Mouse (Mus musculus) limb, embryonic 14.5 days (tissue): ENCODE measurements around the gene Rsf1. TPM values are rescaled to one million over a fixed set of nuclear protein-coding genes. Genes with fewer than 3 reads are reported as not detected.

Experiments used
- ATAC-seq: fragments of 200-750 bp; cut with Nextera tagmentation; 2 replicates; pipeline ENCODE4 v1.8.0; 2017; ENCODE audit warnings: low read depth, moderate number of reproducible peaks, moderate TSS enrichment; ENCODE audit not compliant: low FRiP score
- DNase-seq: peaks from one replicate; pipeline ENCODE4 v3.0.0-alpha.2; 2015; ENCODE audit warnings: low spot score
- H3K27ac ChIP-seq: fragments of 300-500 bp; sonication (generic); replicated peaks from 2 replicates; pipeline ENCODE4 v1.5.1; 2014; ENCODE audit warnings: low read depth, mild to moderate bottlenecking, low read length, moderate library complexity, mixed read lengths
- H3K27me3 ChIP-seq: fragments of 300-500 bp; sonication (generic); 2 replicates; pipeline ENCODE4 v1.6.1; 2014; ENCODE audit warnings: low read length, mixed read lengths; ENCODE audit not compliant: control insufficient read depth, insufficient read depth
- H3K36me3 ChIP-seq: fragments of 300-500 bp; sonication (generic); 2 replicates; pipeline ENCODE4 v1.6.1; 2014; ENCODE audit warnings: mild to moderate bottlenecking, low read length, moderate library complexity, mixed read lengths; ENCODE audit not compliant: control insufficient read depth, insufficient read depth
- H3K4me1 ChIP-seq: fragments of 300-500 bp; sonication (generic); 2 replicates; pipeline ENCODE4 v1.6.1; 2014; ENCODE audit warnings: antibody characterized with exemption, low read length, mixed read lengths; ENCODE audit not compliant: control insufficient read depth, insufficient read depth
- H3K4me2 ChIP-seq: fragments of 300-500 bp; sonication (generic); replicated peaks from 2 replicates; pipeline ENCODE4 v1.6.1; 2014; ENCODE audit warnings: low read depth, mild to moderate bottlenecking, low read length, moderate library complexity; ENCODE audit not compliant: severe bottlenecking
- H3K4me3 ChIP-seq: fragments of 300-500 bp; sonication (generic); replicated peaks from 2 replicates; pipeline ENCODE4 v1.5.1; 2014; ENCODE audit warnings: low read length
- H3K9ac ChIP-seq: fragments of 300-500 bp; sonication (generic); 2 replicates; pipeline ENCODE4 v1.6.1; 2014; ENCODE audit warnings: mild to moderate bottlenecking, low read depth, low read length, moderate library complexity; ENCODE audit not compliant: severe bottlenecking
- H3K9me3 ChIP-seq: fragments of 300-500 bp; sonication (generic); 2 replicates; pipeline ENCODE4 v1.6.1; 2016; ENCODE audit warnings: low read length; ENCODE audit not compliant: control insufficient read depth
- POLR2A ChIP-seq: fragments of 200-500 bp; IDR thresholded peaks from 2 replicates; pipeline ENCODE4 v1.8.0; 2012; ENCODE audit warnings: inconsistent platforms, mild to moderate bottlenecking, moderate library complexity, borderline replicate concordance; ENCODE audit not compliant: insufficient read depth, insufficient read length; ENCODE audit errors: extremely low read depth
- WGBS: fragments of 180-500 bp; shearing (Covaris S2); extraction: QIAGEN DNeasy Blood & Tissue Kit; methylation state at CpG from one replicate; pipeline ENCODE4 v1.1.7; 2014; 5-methylcytosine and 5-hydroxymethylcytosine counted together
- polyA plus RNA-seq, 2 experiments: library from polyadenylated mRNA; depleted of rRNA in 1 of 2; stranded (reverse) in 1 of 2; unstranded in 1 of 2; fragments of >200 nt; fragmentation: Nextera tagmentation in 1 of 2; extraction: Ambion mirVana in 1 of 2; gene quantifications; 2 replicates each; pipeline versions ENCODE4 v1.2.1 to v1.2.3; 2012 to 2014

The Rsf1 gene
- polyA plus RNA-seq, 2 experiments: 12.2 to 19.8 TPM

- ATAC-seq (no peak), DNase-seq (no peak)
- Histone ChIP-seq H3K4me3 (no peak overlapping the region), H3K27me3 (no peaks in the 10 kb centered on the region), H3K4me2 (no peak overlapping the region), H3K9ac (no peak overlapping the region), H3K4me1 (no peaks in the 10 kb centered on the region), H3K36me3 (peaks cover 16% of the 10 kb centered on the region), H3K27ac (no peak overlapping the region), H3K9me3 (no peaks in the 10 kb centered on the region)
- TF ChIP-seq POLR2A: no peak
- 86% methylated on average over 9 of the region's 9 CpGs for WGBS
Observed at GRCm38 (mm10) chr7:97550673-97551072, 29.0 kb upstream of the Rsf1 start.

- H3K27me3 ChIP-seq: no peaks in the 10 kb centered on the region
- no peak overlapping the region for H3K4me2 ChIP-seq
- no peak overlapping the region for H3K27ac ChIP-seq
- DNase-seq (no peak), ATAC-seq (no peak)
- H3K9ac ChIP-seq: no peak overlapping the region
- WGBS: 82% methylated on average over 2 of the region's 2 CpGs
- H3K9me3 ChIP-seq: no peaks in the 10 kb centered on the region
- no peak overlapping the region for H3K4me3 ChIP-seq
- H3K4me1 ChIP-seq: peaks cover 5% of the 10 kb centered on the region; the same call in 1 of the 2 replicates
- peaks cover 13% of the 10 kb centered on the region for H3K36me3 ChIP-seq
- no peak for TF ChIP-seq POLR2A
Observed at GRCm38 (mm10) chr7:97563576-97563975, 16.1 kb upstream of the Rsf1 start.

- no peak for DNase-seq
- 77% methylated on average over 4 of the region's 4 CpGs for WGBS
- TF ChIP-seq POLR2A: no peak
- Histone ChIP-seq H3K27me3 (no peaks in the 10 kb centered on the region), H3K9ac (no peak overlapping the region), H3K36me3 (peaks cover 20% of the 10 kb centered on the region), H3K9me3 (no peaks in the 10 kb centered on the region), H3K4me1 (no peaks in the 10 kb centered on the region), H3K4me3 (no peak overlapping the region), H3K27ac (no peak overlapping the region), H3K4me2 (no peak overlapping the region)
- ATAC-seq: no peak
Observed at GRCm38 (mm10) chr7:97569372-97569771, 10.3 kb upstream of the Rsf1 start.

DNA sequence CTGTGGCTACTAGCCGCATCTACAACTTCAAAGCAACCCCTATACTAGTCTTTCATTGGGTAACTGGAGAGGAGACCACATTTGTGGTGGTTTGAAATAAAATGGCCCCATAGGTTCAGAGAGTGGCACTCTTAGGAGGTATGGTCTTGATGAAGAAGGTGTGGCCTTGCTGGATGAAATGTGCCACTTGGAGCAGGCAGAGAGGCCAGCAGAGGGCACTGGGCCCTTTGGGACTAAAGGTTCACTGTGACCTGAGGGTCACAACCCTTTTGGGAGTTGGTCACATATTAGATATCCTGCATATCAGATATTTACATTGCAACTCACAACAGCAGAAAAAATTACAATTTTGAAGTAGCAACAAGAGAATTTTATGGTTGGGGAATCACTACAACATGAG is 9.3 kb upstream of the Rsf1 start:
- no peaks in the 10 kb centered on the region for H3K4me1 ChIP-seq
- no peak overlapping the region for H3K4me2 ChIP-seq
- 92% methylated on average over 1 of the region's 1 CpGs for WGBS
- DNase-seq (no peak), ATAC-seq (no peak)
- no peaks in the 10 kb centered on the region for H3K27me3 ChIP-seq
- H3K4me3 ChIP-seq: no peak overlapping the region
- H3K27ac ChIP-seq: no peak overlapping the region
- H3K36me3 ChIP-seq: peaks cover 23% of the 10 kb centered on the region
- no peak overlapping the region for H3K9ac ChIP-seq
- TF ChIP-seq POLR2A: no peak
- no peaks in the 10 kb centered on the region for H3K9me3 ChIP-seq

- TF ChIP-seq POLR2A: no peak
- H3K9me3 ChIP-seq: no peaks in the 10 kb centered on the region
- H3K4me3 ChIP-seq: peak overlapping the region; percentile 100
- peak overlapping the region; percentile 98 for H3K27ac ChIP-seq
- H3K27me3 ChIP-seq: no peaks in the 10 kb centered on the region
- DNase-seq (peak; percentile 54), ATAC-seq (no peak)
- peak overlapping the region; percentile 76 for H3K4me2 ChIP-seq
- peak overlapping the region; percentile 99 for H3K9ac ChIP-seq
- 29% methylated on average over 8 of the region's 8 CpGs for WGBS
- H3K36me3 ChIP-seq: peaks cover 13% of the 10 kb centered on the region
- H3K4me1 ChIP-seq: peaks cover 7% of the 10 kb centered on the region; the same call in 1 of the 2 replicates
Observed at GRCm38 (mm10) chr7:97578361-97579066, 1.2 kb upstream of the Rsf1 start.
